ENCODE assay signal across 8 mouse cellular contexts in the genomic region with DNA sequence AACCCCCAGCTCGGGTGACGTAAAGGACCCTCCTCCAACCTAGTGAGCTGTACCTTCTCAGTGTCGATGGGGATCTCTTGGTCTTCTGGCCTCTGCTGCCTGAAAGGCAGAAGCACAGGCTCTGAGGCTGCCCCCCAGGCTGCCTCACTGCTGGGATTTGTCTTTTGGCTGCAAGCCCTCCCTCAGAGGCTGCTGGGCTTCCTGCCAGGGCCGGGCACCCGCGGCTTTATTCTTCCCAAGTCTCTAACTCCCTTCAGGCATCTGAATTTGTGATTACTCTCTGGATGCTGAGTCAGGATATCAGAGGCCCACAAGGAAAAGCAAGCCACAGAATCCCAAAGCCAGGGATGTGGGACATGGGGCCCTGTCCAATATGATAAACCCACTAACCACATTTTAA. TPM values are rescaled to one million over a fixed set of nuclear protein-coding genes. Genes with fewer than 3 reads are reported as not detected.
DNase-seq lines count a peak whose midpoint lies in the region; ATAC-seq and TF ChIP-seq lines count a peak whose summit lies in the region.

No protein-coding gene starts in this region.

- ATAC-seq in embryonic facial prominence, embryonic 14.5 days (ENCODE audit: low read depth) = peak; percentile 75
- no peak for ATAC-seq in midbrain, embryonic 16.5 days

- TF ChIP-seq CTCF in thymus, adult 2 months (IDR thresholded peaks at IDR 0.05; ENCODE audit: borderline replicate concordance, control insufficient read depth, extremely low read depth, insufficient read depth, low read length, poor library complexity) = no peak

- H3K9ac ChIP-seq in embryonic facial prominence, embryonic 14.5 days (ENCODE audit: low read depth, low read length) = no peak overlapping the region
- peak overlapping the region; percentile 25; the same call in 1 of the 2 replicates for H3K9ac ChIP-seq in midbrain, embryonic 16.5 days (ENCODE audit: low read depth, low read length)

- peaks cover 35% of the 10 kb centered on the region for H3K27me3 ChIP-seq in embryonic facial prominence, embryonic 14.5 days (replicated peaks; ENCODE audit: control insufficient read depth, insufficient read depth, low read length)
- H3K27me3 ChIP-seq in midbrain, embryonic 16.5 days (ENCODE audit: control insufficient read depth, insufficient read depth, low read depth, low read length) = peaks cover 22% of the 10 kb centered on the region
- H3K27me3 ChIP-seq in thymus, adult 2 months (ENCODE audit: control insufficient read depth, insufficient read depth, low read length) = no peaks in the 10 kb centered on the region

- H3K27ac ChIP-seq in embryonic facial prominence, embryonic 14.5 days (replicated peaks; ENCODE audit: low read depth, low read length) = no peak overlapping the region
- H3K27ac ChIP-seq in midbrain, embryonic 16.5 days (ENCODE audit: low read length) = 0 out of 2 replicates have a peak overlapping the region, but pooled peaks have one; percentile 11
- H3K27ac ChIP-seq in thymus, adult 2 months (ENCODE audit: control insufficient read depth, insufficient read depth, low read length) = no peak overlapping the region

- no peak overlapping the region for H3K4me3 ChIP-seq in embryonic facial prominence, embryonic 14.5 days (ENCODE audit: low read depth, low read length)
- no peak overlapping the region for H3K4me3 ChIP-seq in midbrain, embryonic 16.5 days (ENCODE audit: low read depth, low read length)
- no peak overlapping the region for H3K4me3 ChIP-seq in thymus, adult 2 months (ENCODE audit: control insufficient read depth, insufficient read depth, low read length)

- DNase-seq in layer of hippocampus, adult 11-12 months (ENCODE audit: low spot score) = peak; percentile 70
- DNase-seq in layer of hippocampus, adult 9-10 months (ENCODE audit: low spot score) = no peak
- peak; percentile 61 to 71 for DNase-seq in adrenal gland, postnatal 36 days
- DNase-seq in embryonic facial prominence, embryonic 14.5 days (ENCODE audit: low spot score) = peak; percentile 87
- peak; percentile 62 to 70 for DNase-seq in kidney, postnatal 25 days
- DNase-seq in thymus, adult 2 months = no peak
- no peak for DNase-seq in c-Kit-positive CD71-positive TER-119-positive erythroid progenitor cells, embryonic 14.5 days (ENCODE audit: low spot score)

- H3K4me2 ChIP-seq in embryonic facial prominence, embryonic 14.5 days (ENCODE audit: low read depth, low read length) = no peak overlapping the region; the same call in 1 of the 2 replicates
- no peak overlapping the region for H3K4me2 ChIP-seq in midbrain, embryonic 16.5 days (ENCODE audit: low read length)

- H3K4me1 ChIP-seq in embryonic facial prominence, embryonic 14.5 days (ENCODE audit: control insufficient read depth, insufficient read depth, low read length) = peaks cover 14% of the 10 kb centered on the region
- peaks cover 25% of the 10 kb centered on the region for H3K4me1 ChIP-seq in midbrain, embryonic 16.5 days (ENCODE audit: control insufficient read depth, insufficient read depth, low read length)
- no peaks in the 10 kb centered on the region for H3K4me1 ChIP-seq in thymus, adult 2 months (replicated peaks; ENCODE audit: control insufficient read depth, insufficient read depth, low read length)

- H3K36me3 ChIP-seq in embryonic facial prominence, embryonic 14.5 days (ENCODE audit: control insufficient read depth, insufficient read depth, low read length) = no peaks in the 10 kb centered on the region
- no peaks in the 10 kb centered on the region; the same call in 1 of the 2 replicates for H3K36me3 ChIP-seq in midbrain, embryonic 16.5 days (ENCODE audit: control insufficient read depth, insufficient read depth, low read length)
- H3K36me3 ChIP-seq in thymus, adult 2 months (ENCODE audit: control insufficient read depth, insufficient read depth, low read length) = peaks cover 21% of the 10 kb centered on the region

- 16% methylated on average over 6 of the region's 6 CpGs for WGBS in embryonic facial prominence, embryonic 14.5 days
- WGBS in midbrain, embryonic 16.5 days = 17% methylated on average over 6 of the region's 6 CpGs
- WGBS in thymus, adult 2 months = 35% methylated on average over 6 of the region's 6 CpGs

- no peak for TF ChIP-seq POLR2A in thymus, adult 2 months (IDR thresholded peaks at IDR 0.05; ENCODE audit: control insufficient read depth, extremely low read depth, insufficient read depth, low read length, poor library complexity)

- no peaks in the 10 kb centered on the region for H3K9me3 ChIP-seq in embryonic facial prominence, embryonic 14.5 days (ENCODE audit: control insufficient read depth, low read length)
- no peaks in the 10 kb centered on the region for H3K9me3 ChIP-seq in midbrain, embryonic 16.5 days (replicated peaks; ENCODE audit: control insufficient read depth, low read length, poor library complexity, severe bottlenecking)

RNA-seq across cellular contexts. Expression of a gene that starts 6.7 kb away (rescaled TPM):
- total RNA-seq in adrenal gland, postnatal 36 days (2021) = not detected
- polyA plus RNA-seq in embryonic facial prominence, embryonic 14.5 days (2014; fragmentation: Nextera tagmentation; extraction: Ambion mirVana) = 1.0 and 1.6 TPM in 2 replicates
- 2.3 and 3.1 TPM in 2 replicates for polyA plus RNA-seq in midbrain, embryonic 16.5 days (2015; fragmentation: Nextera tagmentation; extraction: Ambion mirVana)
- 0.23 and 0.35 TPM in 2 replicates for polyA plus RNA-seq in thymus, adult 2 months (2012; rRNA removed)

RNA-seq across cellular contexts. Expression of a gene that starts 16.6 kb away (rescaled TPM):
- total RNA-seq in adrenal gland, postnatal 36 days (2021) = not detected
- not detected in 2 replicates for polyA plus RNA-seq in embryonic facial prominence, embryonic 14.5 days (2014; fragmentation: Nextera tagmentation; extraction: Ambion mirVana)
- 1.2 and 1.3 TPM in 2 replicates for polyA plus RNA-seq in midbrain, embryonic 16.5 days (2015; fragmentation: Nextera tagmentation; extraction: Ambion mirVana)
- polyA plus RNA-seq in thymus, adult 2 months (2012; rRNA removed) = not detected in 2 replicates

RNA-seq across cellular contexts. Expression of a gene that starts 30.8 kb away (rescaled TPM):
- total RNA-seq in adrenal gland, postnatal 36 days (2021) = 10 to 100 TPM; 16.4 to 17.3 TPM
- 3.3 and 3.5 TPM in 2 replicates for polyA plus RNA-seq in embryonic facial prominence, embryonic 14.5 days (2014; fragmentation: Nextera tagmentation; extraction: Ambion mirVana)
- polyA plus RNA-seq in midbrain, embryonic 16.5 days (2015; fragmentation: Nextera tagmentation; extraction: Ambion mirVana) = 5.7 and 6.3 TPM in 2 replicates
- 235 and 264 TPM in 2 replicates for polyA plus RNA-seq in thymus, adult 2 months (2012; rRNA removed)

Comparison
In these comparisons a context has a peak if more than half of its experiments do, and no peak if none do; other contexts are left out.
1. DNase-seq: peak in layer of hippocampus, adult 11-12 months (single experiment), adrenal gland, postnatal 36 days (2 of 2), embryonic facial prominence, embryonic 14.5 days (single experiment) and kidney, postnatal 25 days (2 of 2); none in layer of hippocampus, adult 9-10 months (single experiment), thymus, adult 2 months (single experiment) and c-Kit-positive CD71-positive TER-119-positive erythroid progenitor cells, embryonic 14.5 days (single experiment).
2. RNA of a gene that starts 30.8 kb away (polyA plus RNA-seq): 235 to 264 TPM in thymus, adult 2 months; 5.7 to 6.3 TPM in midbrain, embryonic 16.5 days and 3.3 to 3.5 TPM in embryonic facial prominence, embryonic 14.5 days; every median in the first group is over 10 times any median in the second.